Mouse (Mus musculus) lung, embryonic 14.5 days (tissue): ENCODE measurements around the gene Erbb3. TPM values are rescaled to one million over a fixed set of nuclear protein-coding genes. Genes with fewer than 3 reads are reported as not detected.
A peak's percentile ranks its signal among the peaks of the same experiment; 100 is the strongest.
"Not testable (repeated sequence)": the region's sequence is repeated elsewhere in the genome, so short reads cannot be mapped to it uniquely, and the experiment has no call there.

Experiments
- ATAC-seq: fragments of 200-750 bp; cut with Nextera tagmentation; 2 replicates; pipeline ENCODE4 v1.8.0; 2017; ENCODE audit warnings: mild to moderate bottlenecking, moderate TSS enrichment, moderate library complexity; ENCODE audit not compliant: insufficient read depth
- DNase-seq: peaks from one replicate; pipeline ENCODE4 v3.0.0-alpha.2; 2015
- H3K27ac ChIP-seq: fragments of 300-500 bp; sonication (generic); 2 replicates; pipeline ENCODE4 v1.5.1; 2014; ENCODE audit warnings: low read depth, mild to moderate bottlenecking, moderate library complexity
- H3K27me3 ChIP-seq: fragments of 300-500 bp; sonication (generic); 2 replicates; pipeline ENCODE4 v1.6.1; 2014; ENCODE audit warnings: low read length, control low read depth; ENCODE audit not compliant: insufficient read depth
- H3K36me3 ChIP-seq: fragments of 300-500 bp; sonication (generic); 2 replicates; pipeline ENCODE4 v1.6.1; 2014; ENCODE audit warnings: control low read depth; ENCODE audit not compliant: insufficient read depth
- H3K4me1 ChIP-seq: fragments of 300-500 bp; sonication (generic); 2 replicates; pipeline ENCODE4 v1.6.1; 2014; ENCODE audit warnings: antibody characterized with exemption, control low read depth; ENCODE audit not compliant: insufficient read depth
- H3K4me2 ChIP-seq: fragments of 300-500 bp; sonication (generic); 2 replicates; pipeline ENCODE4 v1.6.1; 2014; ENCODE audit warnings: mild to moderate bottlenecking
- H3K4me3 ChIP-seq: fragments of 300-500 bp; sonication (generic); 2 replicates; pipeline ENCODE4 v1.5.1; 2014; ENCODE audit warnings: low read depth, low read length
- H3K9ac ChIP-seq: fragments of 300-500 bp; sonication (generic); 2 replicates; pipeline ENCODE4 v1.6.1; 2014
- H3K9me3 ChIP-seq: fragments of 300-500 bp; sonication (generic); 2 replicates; pipeline ENCODE4 v1.6.1; 2016; ENCODE audit warnings: low read depth, low read length, control low read depth
- CTCF ChIP-seq: IDR thresholded peaks from 2 replicates; pipeline ENCODE4 v1.5.1; 2016; ENCODE audit warnings: antibody characterized with exemption, low read depth
- WGBS: fragments of 180-500 bp; shearing (Covaris S2); extraction: QIAGEN DNeasy Blood & Tissue Kit; methylation state at CpG from one replicate; pipeline ENCODE4 v1.1.7; 2014; 5-methylcytosine and 5-hydroxymethylcytosine counted together
- polyA plus RNA-seq: library from polyadenylated mRNA; unstranded; fragments of >200 nt; fragmentation: Nextera tagmentation; extraction: Ambion mirVana; gene quantifications from 2 replicates; pipeline ENCODE4 v1.2.1, GENCODE M21; 2014

Erbb3 gene
- 20.2 and 22.9 TPM in 2 replicates for polyA plus RNA-seq

DNA sequence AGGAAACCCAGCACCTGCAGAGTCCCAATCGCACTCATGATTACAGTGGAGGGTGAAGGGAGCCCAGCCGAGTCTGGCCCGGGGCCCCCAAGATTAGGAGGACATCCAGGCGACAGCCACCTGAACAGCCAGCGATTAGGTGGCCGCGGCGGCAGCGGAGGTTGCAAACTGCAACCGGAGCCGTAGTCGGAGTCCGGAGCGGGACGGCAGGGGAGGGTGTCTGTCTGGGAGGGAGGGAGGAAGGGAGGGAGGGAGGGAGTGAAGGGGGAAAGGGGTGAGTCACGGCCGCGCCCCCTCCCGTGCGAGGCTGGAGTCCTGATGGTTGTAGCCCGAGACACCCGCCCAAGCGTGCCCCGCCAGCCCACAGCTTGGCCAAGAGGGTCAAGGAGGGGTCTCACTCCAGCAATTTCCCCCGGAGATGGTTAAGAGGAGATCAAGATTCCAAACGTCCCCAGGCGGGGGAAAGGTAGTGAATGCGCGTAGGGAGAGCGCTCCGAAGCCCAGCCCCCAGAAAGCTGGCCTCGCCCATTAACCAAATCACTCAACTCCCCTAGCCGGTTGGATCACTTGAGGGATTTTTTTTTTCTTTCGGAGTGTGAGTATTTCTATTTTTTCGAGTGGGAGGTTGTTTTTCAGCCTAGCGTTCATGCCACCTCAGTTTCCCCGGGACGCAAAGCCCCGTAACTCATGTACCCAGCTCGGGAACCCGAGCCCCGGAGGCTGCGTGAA is at the start of gene Erbb3:
Erbb3 (minus strand) TSS at position 189 of the 729 bp plus-strand sequence.
- Histone ChIP-seq H3K9me3 (no peaks in the 10 kb centered on the region), H3K4me1 (no peaks in the 10 kb centered on the region), H3K4me3 (peak within 1 kb of the TSS; percentile 61), H3K9ac (peak within 1 kb of the TSS; percentile 57), H3K4me2 (peak within 1 kb of the TSS; percentile 98), H3K27me3 (peaks cover 39% of the 10 kb centered on the region), H3K27ac (peak within 1 kb of the TSS; percentile 96), H3K36me3 (no peaks in the 10 kb centered on the region)
- no peak for TF ChIP-seq CTCF
- DNase-seq (peak; percentile 84), ATAC-seq (peak; percentile 75)
- WGBS: under 1% methylated on average over 43 of the region's 43 CpGs

DNA sequence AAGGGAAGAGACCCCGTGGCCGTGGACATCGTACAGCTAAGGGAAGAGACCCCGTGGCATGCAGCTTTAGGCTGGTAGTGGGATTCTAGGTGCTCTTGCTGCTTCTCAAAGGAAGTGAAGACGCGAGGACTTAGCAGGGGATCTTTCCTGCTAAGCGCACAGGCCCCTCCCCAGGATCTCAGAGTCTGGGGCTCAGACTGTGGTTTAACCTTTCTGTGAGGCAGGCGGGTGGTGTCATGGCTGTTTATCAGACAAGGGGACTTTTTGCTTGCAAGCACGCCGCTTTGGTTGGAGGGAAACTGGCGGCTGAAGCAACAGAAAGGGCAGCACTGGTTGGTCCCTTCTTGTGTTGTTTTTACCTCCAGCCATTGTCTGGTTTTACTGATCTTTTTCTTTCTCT is 47.6 kb upstream of the Erbb3 start:
- Histone ChIP-seq H3K9me3 (no peaks in the 10 kb centered on the region), H3K27me3 (no peaks in the 10 kb centered on the region), H3K4me3 (no peak overlapping the region), H3K36me3 (0 out of 2 replicates have a peak, but pooled peaks cover 13% of the 10 kb centered on the region), H3K4me2 (no peak overlapping the region), H3K27ac (no peak overlapping the region), H3K4me1 (no peaks in the 10 kb centered on the region), H3K9ac (no peak overlapping the region)
- 19% methylated on average over 11 of the region's 11 CpGs for WGBS
- ATAC-seq (no peak), DNase-seq (no peak)
- no peak for TF ChIP-seq CTCF

DNA sequence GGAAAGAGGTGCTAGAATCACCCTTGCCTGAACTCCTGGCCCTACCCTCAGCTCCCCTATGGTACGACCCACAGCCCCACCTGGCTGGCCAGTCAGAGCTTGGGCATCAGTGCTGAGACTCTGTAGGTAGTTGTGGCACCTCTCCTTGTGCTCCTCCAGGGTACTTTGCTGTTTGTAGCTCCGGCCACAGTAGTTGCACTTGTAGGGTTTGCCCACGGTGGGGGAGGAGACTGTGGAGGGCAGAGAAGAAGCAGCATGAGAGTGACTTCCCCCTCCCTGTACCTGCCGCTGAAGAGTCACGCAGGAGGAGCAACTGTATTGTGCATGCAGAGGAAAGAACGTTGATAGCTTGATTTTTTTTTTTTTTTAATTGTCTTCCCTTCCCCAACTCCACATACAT is 47.1 kb upstream of the Erbb3 start:
- no peak overlapping the region for H3K4me2 ChIP-seq
- H3K9ac ChIP-seq: no peak overlapping the region
- TF ChIP-seq CTCF: no peak
- ATAC-seq: no peak
- no peak overlapping the region for H3K27ac ChIP-seq
- 50% methylated on average over 6 of the region's 6 CpGs for WGBS
- H3K4me1 ChIP-seq: no peaks in the 10 kb centered on the region
- DNase-seq: no peak
- no peaks in the 10 kb centered on the region for H3K9me3 ChIP-seq
- H3K36me3 ChIP-seq: 0 out of 2 replicates have a peak, but pooled peaks cover 13% of the 10 kb centered on the region
- no peak overlapping the region for H3K4me3 ChIP-seq
- H3K27me3 ChIP-seq: no peaks in the 10 kb centered on the region

DNA sequence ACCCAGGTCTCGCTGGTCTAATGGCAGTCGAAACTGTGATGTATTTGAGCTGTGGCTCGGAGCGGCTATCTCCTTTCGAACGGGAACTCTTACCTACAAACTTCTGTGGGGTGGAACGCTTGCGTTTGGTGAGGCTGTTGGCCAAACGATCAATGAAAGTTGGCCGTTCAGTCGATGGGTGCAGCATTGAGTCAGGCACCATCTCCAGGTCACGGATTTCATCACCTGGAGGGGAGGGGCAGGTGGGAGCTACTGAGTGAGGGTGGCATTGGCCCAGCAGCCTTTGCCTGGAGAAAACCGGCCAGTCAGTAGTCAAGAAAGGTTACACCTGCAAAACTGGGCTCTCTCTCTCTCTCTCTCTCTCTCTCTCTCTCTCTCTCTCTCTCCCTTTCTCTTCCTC is 46.2 kb upstream of the Erbb3 start:
- ATAC-seq (no peak), DNase-seq (no peak)
- no peak overlapping the region for H3K4me2 ChIP-seq
- 0 out of 2 replicates have a peak, but pooled peaks cover 9% of the 10 kb centered on the region for H3K36me3 ChIP-seq
- WGBS: 92% methylated on average over 13 of the region's 13 CpGs
- H3K4me1 ChIP-seq: no peaks in the 10 kb centered on the region
- no peaks in the 10 kb centered on the region for H3K27me3 ChIP-seq
- H3K27ac ChIP-seq: no peak overlapping the region
- no peaks in the 10 kb centered on the region for H3K9me3 ChIP-seq
- H3K4me3 ChIP-seq: no peak overlapping the region
- no peak for TF ChIP-seq CTCF
- H3K9ac ChIP-seq: no peak overlapping the region

DNA sequence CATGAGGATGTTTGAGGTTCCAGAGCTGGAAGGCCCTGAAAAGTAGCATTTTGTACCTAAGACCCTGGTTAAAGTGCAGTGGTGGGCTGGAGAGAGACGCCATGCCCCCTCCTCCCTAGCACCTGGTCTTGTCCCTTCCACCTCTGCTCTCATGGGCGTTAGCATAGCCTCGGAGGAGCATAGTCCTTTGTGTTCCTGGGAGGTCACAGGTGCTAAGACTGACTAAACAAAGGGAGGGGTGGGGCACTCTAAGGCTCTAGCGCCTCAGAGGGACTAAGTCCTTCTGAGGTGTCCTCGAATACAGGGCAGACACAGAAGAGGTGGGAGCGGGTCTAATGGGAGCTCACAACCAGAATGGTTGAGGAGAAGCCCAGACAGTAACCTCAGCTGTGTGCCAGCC is 42.1 kb upstream of the Erbb3 start:
- TF ChIP-seq CTCF: no peak
- ATAC-seq (no peak), DNase-seq (no peak)
- Histone ChIP-seq H3K27ac (no peak overlapping the region), H3K4me1 (no peaks in the 10 kb centered on the region), H3K36me3 (0 out of 2 replicates have a peak, but pooled peaks cover 5% of the 10 kb centered on the region), H3K4me3 (no peak overlapping the region), H3K27me3 (no peaks in the 10 kb centered on the region), H3K9me3 (no peaks in the 10 kb centered on the region), H3K4me2 (no peak overlapping the region), H3K9ac (no peak overlapping the region)
- 15% methylated on average over 6 of the region's 6 CpGs for WGBS

DNA sequence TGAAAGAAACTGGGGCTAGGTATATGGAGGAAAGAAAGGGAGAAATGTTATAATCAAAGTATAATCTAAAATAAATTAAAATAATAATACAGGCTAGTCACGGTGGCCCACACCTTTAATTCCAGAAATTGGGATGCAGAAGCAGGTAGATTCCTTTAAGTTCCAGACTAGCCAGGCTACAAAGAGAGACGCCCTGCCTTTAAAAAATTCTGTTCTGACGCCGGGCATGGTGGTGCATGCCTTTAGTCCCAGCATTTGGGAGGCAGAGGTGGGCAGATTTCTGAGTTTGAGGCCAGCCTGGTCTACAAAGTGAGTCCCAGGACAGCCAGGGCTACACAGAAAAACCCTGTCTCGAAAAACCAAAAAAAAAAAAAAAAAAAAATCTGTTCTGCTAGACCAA is 40.9 kb upstream of the Erbb3 start:
- H3K9me3 ChIP-seq, H3K36me3 ChIP-seq, DNase-seq, H3K27ac ChIP-seq, H3K27me3 ChIP-seq, H3K4me1 ChIP-seq, H3K9ac ChIP-seq, H3K4me2 ChIP-seq, H3K4me3 ChIP-seq, ATAC-seq: not testable (repeated sequence)
- 81% methylated on average over 5 of the region's 5 CpGs for WGBS

DNA sequence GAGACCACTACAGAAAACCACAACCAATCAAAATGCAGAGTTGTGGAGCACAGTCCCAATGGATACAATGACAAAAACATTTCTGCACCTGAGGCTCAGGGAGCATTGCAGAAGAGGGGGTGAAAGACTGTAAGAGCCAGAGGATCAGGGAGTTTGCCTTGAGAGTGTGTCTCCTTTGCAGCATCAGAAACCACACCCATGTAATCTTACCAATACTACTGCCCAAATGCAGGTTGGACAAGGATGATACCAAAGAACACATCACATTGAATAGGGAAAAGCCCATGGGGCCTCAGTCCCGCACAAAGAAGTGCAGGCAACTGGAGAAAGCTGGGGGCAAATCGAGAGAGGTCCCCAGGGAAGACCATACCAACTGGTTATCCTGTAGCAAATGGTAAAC is 40.3 kb upstream of the Erbb3 start:
- Histone ChIP-seq H3K4me3 (no peak overlapping the region), H3K4me1 (no peaks in the 10 kb centered on the region), H3K9me3 (no peaks in the 10 kb centered on the region), H3K27me3 (no peaks in the 10 kb centered on the region), H3K36me3 (peaks cover 13% of the 10 kb centered on the region), H3K9ac (no peak overlapping the region), H3K4me2 (no peak overlapping the region), H3K27ac (no peak overlapping the region)
- no peak for TF ChIP-seq CTCF
- ATAC-seq: no peak
- WGBS: 79% methylated on average over 2 of the region's 2 CpGs
- DNase-seq: no peak
